Mouse (Mus musculus): ENCODE data around the gene Med24. TPM values are rescaled to one million over a fixed set of nuclear protein-coding genes. Genes with fewer than 3 reads are reported as not detected.
A peak's percentile ranks its signal among the peaks of the same experiment; 100 is the strongest.

The Med24 gene
- total RNA-seq, 2 experiments from 2014 or later, result 42.0 to 44.2 TPM

- DNase-seq, result peak; percentile 68 to 84
These were observed 36.4 kb upstream of the Med24 start for GRCm38 (mm10) chr11:98765421-98766309.

- DNase-seq, result no peak
These were observed 35.5 kb upstream of the Med24 start for GRCm38 (mm10) chr11:98764746-98765145.

DNA sequence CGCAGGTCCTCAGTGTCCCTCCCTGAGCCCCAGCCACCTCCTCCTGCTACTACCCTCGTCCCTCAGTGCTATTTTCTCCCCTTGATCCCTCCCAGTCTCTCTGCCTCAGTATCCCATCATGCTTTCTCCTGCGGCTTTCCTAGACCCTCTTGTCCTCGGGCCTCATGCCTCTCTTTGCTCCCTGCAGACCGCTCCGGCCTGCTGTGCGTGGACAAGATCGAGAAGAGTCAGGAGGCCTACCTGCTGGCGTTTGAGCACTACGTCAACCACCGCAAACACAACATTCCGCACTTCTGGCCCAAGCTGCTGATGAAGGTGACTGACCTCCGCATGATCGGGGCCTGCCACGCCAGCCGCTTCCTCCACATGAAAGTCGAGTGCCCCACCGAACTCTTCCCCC, 34.9 kb upstream of the Med24 start:
- DNase-seq, result no peak

DNA sequence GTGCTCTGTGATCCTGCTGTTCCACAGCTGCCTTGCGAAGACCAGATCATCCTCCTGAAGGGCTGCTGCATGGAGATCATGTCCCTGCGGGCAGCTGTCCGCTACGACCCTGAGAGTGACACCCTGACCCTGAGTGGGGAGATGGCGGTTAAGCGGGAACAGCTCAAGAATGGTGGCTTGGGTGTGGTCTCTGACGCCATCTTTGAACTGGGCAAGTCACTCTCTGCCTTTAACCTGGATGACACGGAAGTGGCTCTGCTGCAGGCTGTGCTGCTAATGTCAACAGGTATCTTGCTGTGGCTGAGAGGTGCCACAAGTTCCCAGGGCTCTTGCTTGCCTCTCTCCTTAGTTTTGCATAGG, 34.2 kb upstream of the Med24 start:
- no peak for DNase-seq

GRCm38 (mm10) chr11:98762756-98763501, 33.7 kb upstream of the Med24 start:
- peak; percentile 42 to 50 for DNase-seq

GRCm38 (mm10) chr11:98761939-98762338, 32.7 kb upstream of the Med24 start:
- no peak for DNase-seq

- no peak for DNase-seq
These were observed 27.5 kb upstream of the Med24 start for GRCm38 (mm10) chr11:98756711-98757110.

DNA sequence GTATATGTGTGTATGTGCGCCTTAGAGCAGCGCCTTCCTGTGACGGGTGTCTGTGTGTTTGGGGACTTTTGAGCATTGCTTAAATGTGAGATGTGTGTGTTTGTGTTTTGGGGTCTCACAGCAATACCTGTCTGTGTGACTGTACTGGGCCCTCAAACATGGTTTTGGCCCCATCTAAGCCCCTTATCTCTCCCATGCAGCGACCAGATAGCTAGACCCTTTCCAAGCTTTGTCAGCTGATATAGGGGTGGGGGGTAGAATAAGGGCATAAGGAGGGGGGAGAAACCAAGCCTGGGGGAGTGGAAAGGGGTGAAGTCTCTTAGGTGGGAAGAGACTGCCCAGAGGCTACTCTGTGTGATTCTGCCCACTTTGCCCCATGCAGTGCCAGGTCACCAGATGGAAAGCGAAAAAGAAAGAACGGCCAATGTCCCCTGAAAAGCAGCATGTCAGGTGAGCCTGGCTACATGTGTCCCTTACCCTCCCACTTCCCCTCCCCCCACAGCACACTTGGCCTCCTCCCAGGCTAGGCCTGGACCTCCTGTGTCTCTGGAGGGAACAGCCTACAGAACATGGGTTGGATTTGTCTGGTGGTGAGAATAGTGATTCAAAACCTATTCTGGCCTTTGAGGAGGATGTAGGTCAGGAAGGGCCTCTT, 26.6 kb upstream of the Med24 start:
- peak in 1 of 2 experiments; percentile 38 for DNase-seq

- DNase-seq, result peak; percentile 71 to 82
These were observed 25.5 kb upstream of the Med24 start for GRCm38 (mm10) chr11:98754621-98755181.

GRCm38 (mm10) chr11:98754151-98754620, 25.0 kb upstream of the Med24 start:
- peak; percentile 55 to 65 for DNase-seq

GRCm38 (mm10) chr11:98753264-98753663, 24.0 kb upstream of the Med24 start:
- no peak for DNase-seq

DNA sequence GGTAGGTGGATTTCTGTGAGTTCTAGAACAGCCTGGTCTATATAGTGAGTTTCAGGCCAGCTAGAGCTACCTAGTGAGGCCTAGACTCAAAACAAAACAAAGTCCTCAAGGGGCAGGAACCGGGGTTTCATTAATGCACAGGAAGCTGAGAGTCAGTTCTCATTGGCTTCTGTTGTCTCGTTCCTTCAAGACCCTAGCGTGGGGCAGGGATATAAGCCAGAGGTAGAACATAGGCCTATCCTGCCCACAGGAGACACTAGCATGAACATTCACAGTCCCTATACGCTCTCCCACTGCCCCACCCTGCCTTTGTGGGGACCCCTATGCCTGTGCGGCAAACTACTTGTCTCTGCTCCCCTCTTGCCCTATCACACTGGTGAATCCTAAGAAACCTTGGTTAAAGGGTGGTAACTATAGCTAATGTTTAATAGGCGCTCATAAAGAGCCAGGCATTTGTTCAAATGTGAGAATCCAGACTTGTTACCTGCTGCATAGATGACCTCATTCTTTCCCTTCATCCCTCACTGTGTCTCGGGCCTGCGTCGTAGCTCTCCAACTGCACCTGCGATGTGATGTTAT, 23.4 kb upstream of the Med24 start:
- no peak for DNase-seq

DNA sequence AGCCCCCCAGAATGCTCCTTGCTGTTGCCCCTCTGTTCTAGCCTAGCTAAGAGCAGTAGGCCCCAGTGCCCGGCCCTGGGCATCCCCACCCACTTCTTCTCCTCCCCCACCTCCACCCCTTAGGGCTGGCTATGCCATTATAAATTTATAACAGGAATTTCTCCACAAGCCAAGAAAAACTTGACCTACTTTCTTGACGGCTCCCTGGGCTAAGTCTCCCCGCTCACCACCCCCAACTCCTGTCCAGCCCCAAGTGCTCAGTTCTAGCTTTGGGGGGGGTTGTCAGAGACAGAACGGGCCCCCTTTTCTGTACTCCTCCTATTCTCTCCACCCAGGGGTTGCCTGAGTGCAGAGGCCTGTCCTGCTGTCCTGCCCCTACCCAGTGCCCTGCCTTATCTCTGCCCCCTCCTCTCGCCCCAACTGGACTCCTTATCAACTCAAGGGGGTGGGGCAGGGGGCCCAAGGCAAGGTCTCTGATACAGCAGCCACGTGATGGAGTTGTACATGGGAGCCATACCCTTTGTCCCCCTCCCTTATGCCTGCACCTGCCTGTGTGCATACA, 22.1 kb upstream of the Med24 start:
- DNase-seq, result peak; percentile 60 to 64

DNA sequence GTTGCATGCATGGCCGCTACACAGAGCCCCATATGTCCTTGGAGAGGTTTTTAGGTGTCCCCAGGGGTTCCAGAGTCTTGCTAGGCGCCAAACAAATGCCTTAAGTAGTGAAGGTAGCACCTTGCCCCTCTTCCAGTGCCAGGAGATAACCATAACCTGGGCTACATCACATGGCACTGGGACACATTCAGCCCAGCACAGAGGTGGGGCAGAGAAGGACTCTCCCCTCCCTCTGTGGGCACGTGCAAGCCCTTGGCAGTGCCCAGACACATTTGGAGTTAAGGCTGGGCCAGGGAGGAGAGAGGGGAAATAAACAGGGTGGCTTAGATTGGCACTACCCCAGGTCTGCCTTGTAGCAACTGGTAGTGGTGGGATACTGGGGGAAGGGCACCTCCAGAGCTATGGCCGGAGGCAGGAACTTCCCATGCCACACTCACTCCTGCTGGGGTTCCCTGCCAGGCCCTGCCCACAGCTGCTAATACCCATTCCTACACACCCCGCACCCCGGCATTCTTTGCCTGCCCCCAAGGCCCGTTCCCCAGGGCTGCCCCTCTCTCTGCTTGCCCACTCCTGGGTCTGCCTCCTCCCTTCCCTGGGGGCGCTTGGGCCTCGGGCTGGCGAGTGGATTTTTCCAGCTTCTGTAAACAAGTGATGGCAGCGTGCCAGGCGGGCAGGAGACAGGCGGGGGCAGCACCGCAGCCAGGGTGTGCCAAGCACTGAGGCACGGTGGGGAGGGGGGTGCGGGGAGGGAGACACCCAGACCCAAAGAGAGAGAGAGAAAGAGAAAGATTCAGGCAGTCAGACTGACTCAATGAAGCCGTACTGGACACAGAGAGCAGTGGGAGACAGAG, 21.3 kb upstream of the Med24 start:
- peak; percentile 79 to 81 for DNase-seq

GRCm38 (mm10) chr11:98749716-98750115, 20.5 kb upstream of the Med24 start:
- no peak for DNase-seq

- DNase-seq, result no peak
These were observed 19.5 kb upstream of the Med24 start for GRCm38 (mm10) chr11:98748506-98749416.

DNA sequence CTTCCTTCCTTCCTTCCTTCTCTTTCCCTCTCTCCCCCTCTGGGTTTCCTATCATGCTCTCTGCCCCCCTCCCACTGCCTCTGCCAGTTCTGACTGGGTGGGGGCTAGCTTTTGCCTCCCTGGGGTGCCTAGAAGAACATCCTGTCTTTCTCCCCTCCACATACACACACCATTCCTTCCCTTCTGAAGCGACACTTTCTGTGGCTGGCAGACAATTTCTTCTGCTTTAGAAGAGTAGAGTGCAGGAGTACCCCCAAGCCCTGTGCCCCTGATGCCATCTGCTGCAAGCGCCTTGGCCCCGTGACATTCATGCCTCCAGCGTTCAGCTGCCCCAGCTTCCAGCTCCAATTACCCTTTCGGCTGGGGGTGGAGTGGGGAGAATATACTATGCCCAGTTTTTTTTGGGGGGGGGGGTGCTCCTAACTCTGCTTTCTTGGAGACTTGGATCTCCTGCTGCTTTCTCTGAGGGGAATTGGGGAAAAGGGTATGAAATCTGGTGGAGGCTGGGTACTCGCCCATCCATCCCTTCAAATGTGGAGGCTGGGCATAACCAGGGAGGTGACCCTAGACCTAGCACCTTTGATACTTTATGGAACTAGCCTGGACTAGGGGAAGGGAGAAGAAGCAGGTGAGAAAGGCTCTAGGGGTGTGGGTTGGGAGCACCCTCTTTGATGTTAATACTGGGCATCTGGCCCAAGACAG, 18.7 kb upstream of the Med24 start:
- DNase-seq, result peak; percentile 57 to 60

- peak; percentile 88 to 91 for DNase-seq
These were observed 17.8 kb upstream of the Med24 start for GRCm38 (mm10) chr11:98746855-98747693.
